Comparison of ENCODE assay signal across 10 mouse cellular contexts in the genomic region with DNA sequence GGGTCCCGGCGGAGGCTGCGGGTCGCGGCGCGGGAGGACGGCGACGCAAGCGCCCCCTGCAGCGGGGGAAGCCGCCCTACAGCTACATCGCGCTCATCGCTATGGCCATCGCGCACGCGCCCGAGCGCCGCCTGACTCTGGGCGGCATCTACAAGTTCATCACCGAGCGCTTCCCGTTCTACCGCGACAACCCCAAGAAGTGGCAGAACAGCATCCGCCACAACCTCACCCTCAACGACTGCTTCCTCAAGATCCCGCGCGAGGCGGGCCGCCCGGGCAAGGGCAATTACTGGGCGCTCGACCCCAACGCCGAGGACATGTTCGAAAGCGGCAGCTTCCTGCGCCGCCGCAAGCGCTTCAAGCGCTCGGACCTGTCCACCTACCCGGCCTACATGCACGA. TPM values are rescaled to one million over a fixed set of nuclear protein-coding genes. Genes with fewer than 3 reads are reported as not detected.
A peak's percentile ranks its signal among the peaks of the same experiment; 100 is the strongest.
DNase-seq lines count a peak whose midpoint lies in the region; ATAC-seq and TF ChIP-seq lines count a peak whose summit lies in the region.
"Had no signal": no experiment of that assay in that cellular context is flagged by ENCODE, and none has a peak within 500 bp of the region (broad histone marks: within the 10 kb centered on the region; RNA-seq: fewer than 3 reads in every experiment).

No protein-coding gene starts in this region.

- no peaks in the 10 kb centered on the region for H3K4me1 ChIP-seq in heart, adult 2 months (ENCODE audit: control insufficient read depth, insufficient read depth, low read length)
- H3K4me1 ChIP-seq in heart, postnatal 0 days (ENCODE audit: control insufficient read depth, insufficient read depth) = no peaks in the 10 kb centered on the region
- H3K4me1 ChIP-seq in limb, embryonic 15.5 days = peaks cover 37% of the 10 kb centered on the region

- no peaks in the 10 kb centered on the region for H3K36me3 ChIP-seq in heart, adult 2 months (ENCODE audit: control insufficient read depth, insufficient read depth, low read length)
- no peaks in the 10 kb centered on the region for H3K36me3 ChIP-seq in heart, postnatal 0 days (replicated peaks; ENCODE audit: control insufficient read depth, insufficient read depth, low read length)
- no peaks in the 10 kb centered on the region for H3K36me3 ChIP-seq in limb, embryonic 15.5 days

- peak overlapping the region; percentile 49 for H3K4me2 ChIP-seq in heart, postnatal 0 days (ENCODE audit: low read depth, low read length)
- peak overlapping the region; percentile 65 for H3K4me2 ChIP-seq in limb, embryonic 15.5 days

- no peak overlapping the region for H3K27ac ChIP-seq in heart, adult 2 months
- H3K27ac ChIP-seq in heart, postnatal 0 days (ENCODE audit: low read depth) = no peak overlapping the region
- H3K27ac ChIP-seq in limb, embryonic 15.5 days = no peak overlapping the region

- H3K27me3 ChIP-seq in heart, adult 2 months (ENCODE audit: control insufficient read depth, insufficient read depth, low read length) = peaks cover 40% of the 10 kb centered on the region
- peaks cover 100% of the 10 kb centered on the region for H3K27me3 ChIP-seq in heart, postnatal 0 days (ENCODE audit: control insufficient read depth, insufficient read depth, low read length)
- peaks cover 94% of the 10 kb centered on the region for H3K27me3 ChIP-seq in limb, embryonic 15.5 days
- H3K27me3 ChIP-seq: CH12.LX had no signal

- H3K9ac ChIP-seq in heart, adult 2 months (ENCODE audit: low read depth, low read length) = no peak overlapping the region
- no peak overlapping the region for H3K9ac ChIP-seq in heart, postnatal 0 days (replicated peaks; ENCODE audit: low read depth, low read length)
- no peak overlapping the region for H3K9ac ChIP-seq in limb, embryonic 15.5 days

- no peaks in the 10 kb centered on the region for H3K79me2 ChIP-seq in heart, adult 2 months (replicated peaks; ENCODE audit: control insufficient read depth, insufficient read depth, low read length)

- intact Hi-C loops in heart, adult 2 months (cut with DNase I) = no loop called here
- intact Hi-C loops in heart, postnatal 25 days (cut with DNase I) = no loop called here

- under 1% methylated on average over 51 of the region's 51 CpGs for WGBS in heart, adult 2 months
- 1% methylated on average over 50 of the region's 51 CpGs for WGBS in heart, postnatal 0 days
- WGBS in limb, embryonic 15.5 days = under 1% methylated on average over 41 of the region's 51 CpGs

- H3K9me3 ChIP-seq in heart, postnatal 0 days (replicated peaks; ENCODE audit: control insufficient read depth, low read length) = no peaks in the 10 kb centered on the region
- H3K9me3 ChIP-seq in limb, embryonic 15.5 days = no peaks in the 10 kb centered on the region

- ATAC-seq in heart, postnatal 0 days (ENCODE audit: insufficient read depth, low read depth) = no peak; the same call in 1 of the 2 replicates
- no peak for ATAC-seq in limb, embryonic 15.5 days (ENCODE audit: insufficient number of reproducible peaks, low FRiP score, low TSS enrichment, low read depth)

- DNase-seq in heart, adult 2 months = peak in 1 of 2 experiments; percentile 11
- no peak for DNase-seq in heart, postnatal 25 days (ENCODE audit: low spot score)
- peak; percentile 61 for DNase-seq in brain, embryonic 14.5 days (ENCODE audit: low read depth)
- no peak for DNase-seq in heart, postnatal 0 days (ENCODE audit: low spot score)
- peak; percentile 72 for DNase-seq in neural tube, embryonic 10.5 days (ENCODE audit: extremely low spot score, low spot score)
- DNase-seq in layer of hippocampus, adult 11-12 months (ENCODE audit: low spot score) = no peak
- no peak for DNase-seq in urinary bladder, postnatal 36 days (ENCODE audit: low spot score in 2 of 2)

- TF ChIP-seq EP300 in heart, adult 2 months (IDR thresholded peaks at IDR 0.05; ENCODE audit: insufficient read depth, low read depth, low read length) = no peak
- no peak for TF ChIP-seq EP300 in heart, postnatal 0 days (IDR thresholded peaks at IDR 0.05; ENCODE audit: low read depth)

- no peak for TF ChIP-seq POLR2A in heart, adult 2 months (IDR thresholded peaks at IDR 0.05; ENCODE audit: insufficient read depth, low read depth, low read length)
- TF ChIP-seq POLR2A in brain, embryonic 14.5 days (IDR thresholded peaks at IDR 0.05; ENCODE audit: borderline replicate concordance, extremely low read depth, insufficient read depth, insufficient read length, poor library complexity, severe bottlenecking) = no peak

- H3K4me3 ChIP-seq in heart, adult 2 months = peak overlapping the region; percentile 38
- H3K4me3 ChIP-seq in heart, postnatal 0 days (ENCODE audit: low read depth, low read length) = peak overlapping the region; percentile 43
- H3K4me3 ChIP-seq in limb, embryonic 15.5 days = peak overlapping the region; percentile 42

- 0 out of 2 replicates have a peak, but pooled peaks have one; percentile 12 for TF ChIP-seq CTCF in heart, adult 2 months (IDR thresholded peaks at IDR 0.05)
- no peak for TF ChIP-seq CTCF in brain, embryonic 14.5 days (IDR thresholded peaks at IDR 0.05; ENCODE audit: borderline replicate concordance, extremely low read depth, insufficient read depth, insufficient read length)
- TF ChIP-seq CTCF in heart, postnatal 0 days (IDR thresholded peaks at IDR 0.05; ENCODE audit: low read depth) = no peak

RNA-seq across cellular contexts. Expression of a gene that starts 0.9 kb away (rescaled TPM):
- total RNA-seq in heart, adult 2 months (2021) = not detected
- polyA plus RNA-seq in heart, adult 2 months (2012; rRNA removed) = not detected in 2 replicates
- not detected for total RNA-seq in heart, postnatal 25 days (2021)
- 0.03 TPM in 1 of 2 replicates, not detected in the other for polyA plus RNA-seq in brain, embryonic 14.5 days (2012; rRNA removed)
- 1.1 TPM in 1 of 2 replicates, not detected in the other for total RNA-seq in heart, postnatal 0 days (2014; rRNA removed; ENCODE audit: low replicate concordance)
- polyA plus RNA-seq in heart, postnatal 0 days (2015; fragmentation: Nextera tagmentation; extraction: Ambion mirVana) = 0.05 TPM in 1 of 2 replicates, not detected in the other
- polyA plus RNA-seq in limb, embryonic 15.5 days (2015; fragmentation: Nextera tagmentation; extraction: Ambion mirVana) = 0.08 TPM in 1 of 2 replicates, not detected in the other
- total RNA-seq: CH12.LX; gastrocnemius, postnatal 4 days had no signal

RNA-seq across cellular contexts. Expression of a gene that starts 44.9 kb away (rescaled TPM):
- total RNA-seq in heart, adult 2 months (2021) = 1 to 10 TPM; 3.8 to 4.1 TPM
- 3.7 and 5.3 TPM in 2 replicates for polyA plus RNA-seq in heart, adult 2 months (2012; rRNA removed)
- total RNA-seq in heart, postnatal 25 days (2021) = 1 to 10 TPM; 5.0 to 5.4 TPM
- 8.1 and 9.8 TPM in 2 replicates for polyA plus RNA-seq in brain, embryonic 14.5 days (2012; rRNA removed)
- 3.9 and 12.1 TPM in 2 replicates for total RNA-seq in heart, postnatal 0 days (2014; rRNA removed; ENCODE audit: low replicate concordance)
- 5.8 and 6.5 TPM in 2 replicates for polyA plus RNA-seq in heart, postnatal 0 days (2015; fragmentation: Nextera tagmentation; extraction: Ambion mirVana)
- 10.2 and 10.6 TPM in 2 replicates for polyA plus RNA-seq in limb, embryonic 15.5 days (2015; fragmentation: Nextera tagmentation; extraction: Ambion mirVana)

Comparison
In these comparisons a context has a peak if more than half of its experiments do, and no peak if none do; other contexts are left out.
1. DNase-seq: peak in brain, embryonic 14.5 days (single experiment) and neural tube, embryonic 10.5 days (single experiment); none in heart, postnatal 25 days (single experiment), heart, postnatal 0 days (single experiment), layer of hippocampus, adult 11-12 months (single experiment) and urinary bladder, postnatal 36 days (0 of 2).
2. Peak in every context shown above with its lines, with median percentiles within 50 percentile points of each other: H3K4me3 ChIP-seq.